Mouse (Mus musculus) E14TG2a.4 (cell line): Measurements from ENCODE around the gene Ebf4.
A peak's percentile ranks its signal among the peaks of the same experiment; 100 is the strongest.

Source experiments
- H3K27me3 ChIP-seq: 2 replicates; pipeline ENCODE4 v1.6.1; 2014; ENCODE audit warnings: low read length, control low read depth; ENCODE audit not compliant: insufficient read depth
- H3K36me3 ChIP-seq: 2 replicates; pipeline ENCODE4 v1.6.1; 2014; ENCODE audit warnings: low read length, control low read depth; ENCODE audit not compliant: insufficient read depth
- H3K4me1 ChIP-seq: replicated peaks from 2 replicates; pipeline ENCODE4 v1.6.1; 2014; ENCODE audit warnings: low read depth, low read length, control low read depth
- H3K4me3 ChIP-seq: replicated peaks from 2 replicates; pipeline ENCODE4 v1.5.1; 2014; ENCODE audit warnings: mild to moderate bottlenecking, low read length
- H3K9me3 ChIP-seq: 2 replicates; pipeline ENCODE4 v1.6.1; 2014; ENCODE audit warnings: low read length, control low read depth
- CTCF ChIP-seq: conservative IDR thresholded peaks from 2 replicates; pipeline ENCODE4 v1.5.1; 2014; ENCODE audit warnings: low read length
- NANOG ChIP-seq: IDR thresholded peaks from 2 replicates; pipeline ENCODE4 v1.6.1; 2014; ENCODE audit warnings: borderline replicate concordance, low read length, mixed read lengths
- POU5F1 ChIP-seq: IDR thresholded peaks from 2 replicates; pipeline ENCODE4 v1.6.1; 2014; ENCODE audit warnings: low read length, borderline replicate concordance

The Ebf4 gene

GRCm38 (mm10) chr2:130273732-130274131, 21.2 kb upstream of the Ebf4 start:
- H3K4me3 ChIP-seq: peak overlapping the region; percentile 92
- peaks cover 41% of the 10 kb centered on the region for H3K36me3 ChIP-seq
- H3K4me1 ChIP-seq: peaks cover 30% of the 10 kb centered on the region
- TF ChIP-seq POU5F1 (no peak), CTCF (no peak), NANOG (no peak)
- peaks cover 10% of the 10 kb centered on the region; the same call in 1 of the 2 replicates for H3K9me3 ChIP-seq
- no peaks in the 10 kb centered on the region for H3K27me3 ChIP-seq

DNA sequence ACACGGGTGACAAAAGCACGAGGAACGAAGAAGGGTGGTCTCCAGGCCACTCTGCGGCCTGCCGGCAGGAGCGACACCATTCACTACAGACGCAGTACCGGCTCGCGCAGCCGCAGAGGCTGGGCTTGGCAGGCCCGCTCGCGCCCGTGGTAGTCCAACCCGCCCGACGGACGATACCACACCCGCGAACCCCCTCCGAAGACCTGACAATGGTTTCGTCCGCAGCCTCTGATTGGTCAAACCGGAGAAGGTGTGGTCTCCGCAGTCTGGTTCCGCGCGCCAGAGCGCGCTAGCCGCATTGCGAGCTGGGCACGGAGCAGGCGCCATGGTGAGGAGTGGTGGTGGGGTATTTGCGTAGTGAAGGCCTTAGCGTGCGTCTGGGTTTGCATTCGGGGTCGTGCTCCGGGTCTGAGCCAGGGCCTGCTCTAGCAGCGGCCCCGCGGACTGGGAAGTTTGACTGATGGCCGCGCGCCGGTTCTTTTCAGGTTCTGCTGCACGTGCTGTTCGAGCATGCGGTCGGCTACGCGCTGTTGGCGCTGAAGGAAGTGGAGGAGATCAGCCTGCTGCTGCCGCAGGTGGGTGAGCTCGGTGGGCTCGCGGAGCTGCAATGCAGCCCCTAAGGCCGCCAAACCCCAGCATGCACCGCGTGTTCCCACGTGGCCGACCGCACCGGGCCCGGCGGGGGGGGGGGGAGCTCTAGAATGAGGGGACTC, 20.7 kb upstream of the Ebf4 start, which contains the start of gene Nop56:
Nop56 (plus strand) TSS at position 282 of the 713 bp plus-strand sequence.
- Histone ChIP-seq H3K4me1 (peaks cover 30% of the 10 kb centered on the region), H3K4me3 (peak within 1 kb of the TSS; percentile 92), H3K36me3 (peaks cover 45% of the 10 kb centered on the region), H3K27me3 (no peaks in the 10 kb centered on the region), H3K9me3 (peaks cover 10% of the 10 kb centered on the region; the same call in 1 of the 2 replicates)
- TF ChIP-seq NANOG (no peak), POU5F1 (no peak), CTCF (no peak)

DNA sequence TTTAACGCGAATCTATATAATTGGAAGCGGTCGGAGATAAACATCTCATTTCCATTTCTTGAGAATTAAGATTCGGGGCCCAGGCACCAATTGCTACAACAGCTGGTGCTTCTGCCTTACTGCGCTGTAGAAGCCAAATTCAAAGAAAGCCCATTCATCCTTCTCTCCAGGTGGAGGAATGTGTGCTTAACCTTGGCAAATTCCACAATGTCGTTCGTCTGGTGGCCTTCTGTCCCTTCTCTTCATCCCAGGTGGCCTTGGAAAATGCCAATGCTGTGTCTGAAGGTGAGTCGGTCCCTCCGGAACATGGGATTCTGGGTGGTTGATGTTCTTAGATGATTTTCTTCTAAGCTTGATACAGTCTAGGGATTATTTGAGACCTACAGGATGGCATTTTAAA, 20.1 kb upstream of the Ebf4 start:
- Histone ChIP-seq H3K4me1 (peaks cover 30% of the 10 kb centered on the region), H3K4me3 (peak overlapping the region; percentile 92), H3K27me3 (no peaks in the 10 kb centered on the region), H3K36me3 (peaks cover 50% of the 10 kb centered on the region), H3K9me3 (peaks cover 10% of the 10 kb centered on the region; the same call in 1 of the 2 replicates)
- no peak for TF ChIP-seq NANOG
- no peak for TF ChIP-seq POU5F1
- TF ChIP-seq CTCF: no peak

DNA sequence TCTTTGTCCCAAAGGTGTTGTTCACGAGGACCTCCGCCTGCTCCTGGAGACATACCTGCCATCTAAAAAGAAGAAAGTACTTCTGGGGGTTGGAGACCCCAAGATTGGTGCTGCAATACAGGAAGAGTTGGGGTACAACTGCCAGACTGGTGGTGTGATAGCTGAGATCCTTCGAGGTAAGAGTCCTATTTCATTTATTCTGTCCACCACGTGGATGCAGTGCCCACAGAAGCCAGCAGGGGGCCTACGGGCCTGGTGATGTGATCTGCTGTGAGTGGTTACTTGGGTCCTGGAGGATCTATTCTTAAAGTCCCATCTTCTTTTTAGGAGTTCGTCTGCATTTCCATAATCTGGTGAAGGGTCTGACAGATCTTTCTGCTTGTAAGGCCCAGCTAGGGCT, 19.3 kb upstream of the Ebf4 start:
- H3K27me3 ChIP-seq: no peaks in the 10 kb centered on the region
- TF ChIP-seq NANOG (no peak), POU5F1 (no peak), CTCF (peak; percentile 79)
- H3K4me3 ChIP-seq: peak overlapping the region; percentile 92

GRCm38 (mm10) chr2:130279600-130280091, 15.3 kb upstream of the Ebf4 start:
- H3K36me3 ChIP-seq: peaks cover 83% of the 10 kb centered on the region
- no peak for TF ChIP-seq POU5F1
- no peak for TF ChIP-seq NANOG
- TF ChIP-seq CTCF: no peak
- H3K9me3 ChIP-seq: peaks cover 19% of the 10 kb centered on the region; the same call in 1 of the 2 replicates
- no peak overlapping the region for H3K4me3 ChIP-seq
- peaks cover 39% of the 10 kb centered on the region for H3K4me1 ChIP-seq
- no peaks in the 10 kb centered on the region for H3K27me3 ChIP-seq

More for the DNA sequence above, 19.3 kb upstream of the Ebf4 start:
- H3K36me3 ChIP-seq: peaks cover 58% of the 10 kb centered on the region
- H3K4me1 ChIP-seq: peaks cover 34% of the 10 kb centered on the region
- H3K9me3 ChIP-seq: peaks cover 11% of the 10 kb centered on the region; the same call in 1 of the 2 replicates

DNA sequence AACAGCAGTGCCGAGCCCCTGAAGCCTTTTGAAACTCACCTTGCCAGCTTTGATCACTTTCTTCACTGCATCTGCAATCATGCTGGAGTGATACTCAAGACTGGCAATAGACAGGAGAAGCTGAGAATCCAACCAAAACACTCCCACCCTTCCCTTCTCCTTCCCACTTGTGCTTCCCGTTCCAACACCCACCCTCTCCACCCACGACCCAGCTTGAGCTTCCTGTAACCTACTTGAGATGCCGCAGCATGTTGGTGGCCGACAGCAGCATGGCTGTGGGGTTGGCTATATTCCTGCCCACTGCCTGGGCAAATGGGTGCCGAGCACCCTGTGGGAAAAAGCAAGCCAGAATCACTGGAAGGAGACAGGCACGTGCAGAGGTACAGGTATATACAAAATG, 14.7 kb upstream of the Ebf4 start:
- Histone ChIP-seq H3K4me3 (no peak overlapping the region), H3K9me3 (peaks cover 19% of the 10 kb centered on the region; the same call in 1 of the 2 replicates), H3K27me3 (no peaks in the 10 kb centered on the region), H3K36me3 (peaks cover 77% of the 10 kb centered on the region), H3K4me1 (peaks cover 44% of the 10 kb centered on the region)
- TF ChIP-seq NANOG (no peak), CTCF (no peak), POU5F1 (no peak)

DNA sequence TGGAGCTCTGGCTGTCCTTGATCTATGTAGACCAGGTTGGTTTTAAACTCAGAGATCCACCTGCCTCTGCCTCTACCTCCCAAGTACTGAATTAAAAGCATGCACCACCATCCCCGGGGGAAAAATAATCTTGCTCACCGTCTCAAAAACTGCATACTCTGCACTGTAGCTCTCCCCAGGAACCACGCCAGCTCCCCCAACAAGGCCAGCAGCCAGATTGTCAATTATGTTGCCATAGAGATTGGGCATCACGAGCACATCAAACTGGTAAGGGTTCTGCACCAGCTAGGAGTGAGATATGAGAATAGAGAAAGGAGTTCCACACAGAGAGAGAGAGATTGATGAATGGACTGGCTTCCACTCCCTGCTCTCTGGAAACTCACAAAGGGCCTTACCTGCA, 14.2 kb upstream of the Ebf4 start:
- Histone ChIP-seq H3K9me3 (peaks cover 19% of the 10 kb centered on the region; the same call in 1 of the 2 replicates), H3K27me3 (no peaks in the 10 kb centered on the region), H3K4me3 (no peak overlapping the region), H3K4me1 (peaks cover 43% of the 10 kb centered on the region), H3K36me3 (peaks cover 71% of the 10 kb centered on the region)
- TF ChIP-seq POU5F1 (no peak), CTCF (no peak), NANOG (no peak)

GRCm38 (mm10) chr2:130283854-130284654, 10.9 kb upstream of the Ebf4 start, which contains the start of gene Idh3b:
Idh3b (minus strand) TSS chr2:130284547.
- peak within 1 kb of the TSS; percentile 93 for H3K4me3 ChIP-seq
- peaks cover 10% of the 10 kb centered on the region; the same call in 1 of the 2 replicates for H3K9me3 ChIP-seq
- no peaks in the 10 kb centered on the region for H3K27me3 ChIP-seq
- H3K36me3 ChIP-seq: peaks cover 41% of the 10 kb centered on the region
- peaks cover 25% of the 10 kb centered on the region for H3K4me1 ChIP-seq
- TF ChIP-seq NANOG (no peak), CTCF (no peak), POU5F1 (no peak)
